Mouse (Mus musculus) ES-E14 (cell line): ENCODE measurements at regions not wholly inside any gene's neighbourhood (a gene's known extent, or its start where the extent isn't known, plus 50 kb on each side); places are given as distances from the start of the nearest gene placed in this dataset.

Experiments used
- CHD2 ChIP-seq: IDR thresholded peaks from 2 replicates; pipeline ENCODE4 v1.6.1; 2014; ENCODE audit warnings: mild to moderate bottlenecking, low read depth, low read length, inconsistent platforms
- HCFC1 ChIP-seq: IDR thresholded peaks from 2 replicates; pipeline ENCODE4 v1.6.1; 2012; ENCODE audit warnings: low read length, inconsistent platforms, borderline replicate concordance; ENCODE audit not compliant: insufficient read depth
- MAFK ChIP-seq: IDR thresholded peaks from 2 replicates; pipeline ENCODE4 v1.6.1; 2014; ENCODE audit warnings: mild to moderate bottlenecking, low read depth, low read length, inconsistent platforms; ENCODE audit not compliant: insufficient read depth
- ZC3H11A ChIP-seq: IDR thresholded peaks from 2 replicates; pipeline ENCODE4 v1.6.1; 2012; ENCODE audit warnings: low read depth, mild to moderate bottlenecking, inconsistent platforms, low read length, borderline replicate concordance
- ZNF384 ChIP-seq: IDR thresholded peaks from 2 replicates; pipeline ENCODE4 v1.6.1; 2012; ENCODE audit warnings: low read depth, low read length, inconsistent platforms

DNA sequence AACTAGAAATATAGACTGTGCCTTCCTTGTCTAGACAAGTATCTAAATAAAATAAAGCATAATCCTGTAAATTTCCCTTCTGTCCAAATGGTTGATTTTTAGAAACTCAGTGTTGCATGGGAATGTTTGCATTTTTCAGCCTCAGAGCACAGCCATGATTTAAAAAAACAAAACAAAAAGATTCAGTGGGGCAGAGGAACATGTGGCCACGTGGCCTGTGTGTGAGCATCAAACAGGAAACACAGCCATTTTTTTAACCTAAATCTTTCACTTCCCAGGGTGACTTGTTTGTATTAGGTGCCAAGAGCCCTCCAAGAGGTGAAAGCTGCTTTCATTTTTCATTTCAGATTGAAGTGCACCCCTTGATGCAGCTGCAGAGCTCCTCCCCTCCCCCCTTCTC, 349.5 kb downstream of the Cd109 start:
- TF ChIP-seq CHD2: no peak
- no peak for TF ChIP-seq ZNF384
- no peak for TF ChIP-seq ZC3H11A
- no peak for TF ChIP-seq HCFC1
- no peak for TF ChIP-seq MAFK
